Mouse (Mus musculus) MEL (cell line): ENCODE data around the gene Lama5. TPM values are rescaled to one million over a fixed set of nuclear protein-coding genes. Genes with fewer than 3 reads are reported as not detected.
A peak's percentile ranks its signal among the peaks of the same experiment; 100 is the strongest.

Source experiments
- DNase-seq: peaks from one replicate; pipeline ENCODE4 v3.0.0; 2011; ENCODE audit warnings: low read depth, low spot score
- H3K27ac ChIP-seq: 2 replicates; pipeline ENCODE4 v1.5.1; 2012; ENCODE audit warnings: low read depth, mild to moderate bottlenecking, control low read depth, low read length, moderate library complexity; ENCODE audit not compliant: control insufficient read depth
- H3K27me3 ChIP-seq, 2 experiments: fragments of 150-350 bp in 1 of 2; sonication (generic) in 1 of 2; 2 replicates each; pipeline ENCODE4 v1.6.1; 2012; ENCODE audit warnings: low read length in 2 of 2, mild to moderate bottlenecking in 2 of 2, improper control_type of control experiment in 1 of 2, moderate library complexity in 1 of 2; ENCODE audit not compliant: insufficient read depth in 2 of 2, control insufficient read depth in 1 of 2
- H3K36me3 ChIP-seq, 2 experiments: 2 replicates each; pipeline ENCODE4 v1.6.1; 2012 to 2014; ENCODE audit warnings: low read length in 2 of 2, improper control_type of control experiment in 1 of 2, inconsistent platforms in 1 of 2, mild to moderate bottlenecking in 1 of 2; ENCODE audit not compliant: insufficient read depth in 2 of 2, control insufficient read depth in 1 of 2
- H3K4me1 ChIP-seq, 2 experiments: fragments of 150-350 bp in 1 of 2; sonication (generic) in 1 of 2; 2 replicates each; pipeline ENCODE4 v1.6.1; 2012; ENCODE audit warnings: low read length in 2 of 2, improper control_type of control experiment in 1 of 2, mild to moderate bottlenecking in 1 of 2; ENCODE audit not compliant: insufficient read depth in 2 of 2, control insufficient read depth in 1 of 2
- H3K4me3 ChIP-seq, 2 experiments: fragments of 150-350 bp in 1 of 2; sonication (generic) in 1 of 2; 2 replicates each; pipeline ENCODE4 v1.5.1; 2012; ENCODE audit warnings: low read depth in 2 of 2, low read length in 2 of 2, mild to moderate bottlenecking in 2 of 2, moderate library complexity in 2 of 2, control low read depth in 1 of 2, improper control_type of control experiment in 1 of 2; ENCODE audit not compliant: control insufficient read depth in 1 of 2, insufficient read depth in 1 of 2
- H3K79me2 ChIP-seq: 2 replicates; pipeline ENCODE4 v1.6.1; 2012; ENCODE audit warnings: mild to moderate bottlenecking, low read length, moderate library complexity; ENCODE audit not compliant: control insufficient read depth, poor library complexity, insufficient read depth
- H3K9ac ChIP-seq: 2 replicates; pipeline ENCODE4 v1.6.1; 2012; ENCODE audit warnings: low read depth, mild to moderate bottlenecking, control low read depth, low read length, moderate library complexity; ENCODE audit not compliant: control insufficient read depth, poor library complexity, severe bottlenecking
- H3K9me3 ChIP-seq: fragments of 150-350 bp; sonication (generic); replicated peaks from 2 replicates; pipeline ENCODE4 v1.6.1; 2012; ENCODE audit warnings: mild to moderate bottlenecking, low read length, improper control_type of control experiment, moderate library complexity; ENCODE audit not compliant: insufficient read depth
- CHD1 ChIP-seq: IDR thresholded peaks from 2 replicates; pipeline ENCODE4 v1.6.1; 2012; ENCODE audit warnings: low read depth, mild to moderate bottlenecking, inconsistent platforms, low read length, improper control_type of control experiment
- EP300 ChIP-seq, 2 experiments: IDR thresholded peaks; 2 replicates each; pipeline ENCODE4 v1.6.1; 2011; ENCODE audit warnings: improper control_type of control experiment in 2 of 2, low read length in 2 of 2, low read depth in 1 of 2, mild to moderate bottlenecking in 1 of 2
- GATA1 ChIP-seq: IDR thresholded peaks from 2 replicates; pipeline ENCODE4 v1.6.1; 2011; ENCODE audit warnings: low read depth, low read length, improper control_type of control experiment
- HCFC1 ChIP-seq: IDR thresholded peaks from 2 replicates; pipeline ENCODE4 v1.6.1; 2012; ENCODE audit warnings: low read depth, mild to moderate bottlenecking, inconsistent platforms, low read length, improper control_type of control experiment, moderate library complexity
- NELFE ChIP-seq: IDR thresholded peaks from 2 replicates; pipeline ENCODE4 v1.6.1; 2011; ENCODE audit warnings: low read depth, low read length, improper control_type of control experiment
- NRF1 ChIP-seq: IDR thresholded peaks from 2 replicates; pipeline ENCODE4 v1.6.1; 2014; ENCODE audit warnings: low read depth, mild to moderate bottlenecking, inconsistent platforms, low read length, improper control_type of control experiment, moderate library complexity; ENCODE audit not compliant: poor library complexity, insufficient read depth, severe bottlenecking
- POLR2A ChIP-seq, 2 experiments: IDR thresholded peaks; 2 replicates each; pipeline ENCODE4 v1.6.1; 2011 to 2012; ENCODE audit warnings: low read length in 2 of 2, mild to moderate bottlenecking in 2 of 2, control low read depth in 1 of 2, improper control_type of control experiment in 1 of 2, low read depth in 1 of 2, moderate library complexity in 1 of 2; ENCODE audit not compliant: control insufficient read depth in 1 of 2, insufficient read depth in 1 of 2, poor library complexity in 1 of 2
- POLR2AphosphoS5 ChIP-seq: IDR thresholded peaks from 2 replicates; pipeline ENCODE4 v1.6.1; 2012; ENCODE audit warnings: low read depth, borderline replicate concordance, mild to moderate bottlenecking, inconsistent platforms, low read length, moderate library complexity, mixed read lengths
- TBP ChIP-seq: IDR thresholded peaks from 2 replicates; pipeline ENCODE4 v1.8.0; 2011; ENCODE audit warnings: low read depth, low read length, improper control_type of control experiment
- TCF12 ChIP-seq: IDR thresholded peaks from 2 replicates; pipeline ENCODE4 v1.6.1; 2014; ENCODE audit warnings: low read depth, mild to moderate bottlenecking, inconsistent platforms, low read length, improper control_type of control experiment, moderate library complexity
- UBTF ChIP-seq: IDR thresholded peaks from 2 replicates; pipeline ENCODE4 v1.6.1; 2012; ENCODE audit warnings: low read depth, mild to moderate bottlenecking, inconsistent platforms, low read length, improper control_type of control experiment, moderate library complexity, borderline replicate concordance; ENCODE audit not compliant: insufficient read depth
- USF1 ChIP-seq: IDR thresholded peaks from 2 replicates; pipeline ENCODE4 v1.6.1; 2014; ENCODE audit warnings: low read depth, mild to moderate bottlenecking, inconsistent platforms, low read length, improper control_type of control experiment, moderate library complexity
- USF2 ChIP-seq, 2 experiments: IDR thresholded peaks; 2 replicates each; pipeline ENCODE4 v1.6.1; 2011 to 2012; ENCODE audit warnings: improper control_type of control experiment in 2 of 2, low read length in 2 of 2, borderline replicate concordance in 1 of 2, inconsistent platforms in 1 of 2, low read depth in 1 of 2, mild to moderate bottlenecking in 1 of 2; ENCODE audit not compliant: insufficient read depth in 1 of 2
- ZMIZ1 ChIP-seq: IDR thresholded peaks from 2 replicates; pipeline ENCODE4 v1.6.1; 2012; ENCODE audit warnings: low read depth, mild to moderate bottlenecking, inconsistent platforms, low read length, improper control_type of control experiment, moderate library complexity
- ZNF384 ChIP-seq: IDR thresholded peaks from 2 replicates; pipeline ENCODE4 v1.6.1; 2012; ENCODE audit warnings: low read depth, mild to moderate bottlenecking, inconsistent platforms, low read length, improper control_type of control experiment
- polyA plus RNA-seq, 2 experiments: library from polyadenylated mRNA; stranded (reverse) in 1 of 2; unstranded in 1 of 2; fragments of >175 nt in 1 of 2; fragments of >200 nt in 1 of 2; gene quantifications; 2 replicates each; pipeline versions ENCODE4 v1.2.1 to v1.2.4; 2012; ENCODE audit warnings: low replicate concordance in 2 of 2, low read depth in 1 of 2; ENCODE audit not compliant: insufficient read length in 2 of 2, insufficient read depth in 1 of 2, missing spikeins in 1 of 2
- total RNA-seq: library from RNA; depleted of rRNA; stranded (reverse); fragments of 300-350 nt; gene quantifications from 2 replicates; pipeline ENCODE4 v1.2.3, GENCODE M21; 2012

The Lama5 gene
- total and polyA plus RNA-seq, 3 experiments: 6.1 to 14.6 TPM; not detected in 1

GRCm38 (mm10) chr2:180172152-180172551 is 53.5 kb downstream of the Lama5 start:
- DNase-seq: peak; percentile 35
- no peaks in the 10 kb centered on the region for H3K27me3 ChIP-seq
- H3K9ac ChIP-seq: peak overlapping the region; percentile 92
- H3K4me3 ChIP-seq: peak overlapping the region; percentile 78 to 84
- H3K79me2 ChIP-seq: peaks cover 30% of the 10 kb centered on the region
- H3K36me3 ChIP-seq: peaks cover 4 to 8% of the 10 kb centered on the region in 2 experiments
- TF ChIP-seq POLR2AphosphoS5 (no peak), USF2 (IDR thresholded peaks at IDR 0.05; ENCODE audit: borderline replicate concordance in 1 of 2, insufficient read depth in 1 of 2, low read depth in 1 of 2, low read length in 2 of 2) (no peak), TCF12 (no peak), ZNF384 (no peak), GATA1 (no peak), TBP (no peak), ZMIZ1 (no peak), CHD1 (no peak), EP300 (IDR thresholded peaks at IDR 0.05; ENCODE audit: low read depth in 1 of 2, low read length in 2 of 2) (no peak), UBTF (no peak), HCFC1 (no peak)
- TF ChIP-seq, all 39 proteins: peak for 0
- Histone ChIP-seq H3K9me3 (no peaks in the 10 kb centered on the region), H3K4me1 (peaks cover 0 to 21% of the 10 kb centered on the region in 2 experiments; a peak in 2 of 4 replicates), H3K27ac (peak overlapping the region; percentile 5; the same call in 1 of the 2 replicates)

- H3K4me3 ChIP-seq: peak overlapping the region; percentile 78 to 84
- peaks cover 4 to 8% of the 10 kb centered on the region in 2 experiments for H3K36me3 ChIP-seq
- peak overlapping the region; percentile 72 for H3K27ac ChIP-seq
- H3K4me1 ChIP-seq: peaks cover 0 to 21% of the 10 kb centered on the region in 2 experiments; a peak in 2 of 4 replicates
- peak overlapping the region; percentile 92 for H3K9ac ChIP-seq
- H3K79me2 ChIP-seq: peaks cover 30% of the 10 kb centered on the region
- H3K9me3 ChIP-seq: no peaks in the 10 kb centered on the region
- peak; percentile 70 to 71; a peak in 3 of 4 replicates for TF ChIP-seq POLR2A (IDR thresholded peaks at IDR 0.05; ENCODE audit: control insufficient read depth in 1 of 2, insufficient read depth in 1 of 2, low read depth in 1 of 2, low read length in 2 of 2, poor library complexity in 1 of 2)
- peak; percentile 61; the same call in 1 of the 2 replicates for TF ChIP-seq NRF1
- TF ChIP-seq ZNF384: no peak
- no peak for TF ChIP-seq USF1
- peak; percentile 83 for TF ChIP-seq NELFE
- TF ChIP-seq, all 39 proteins: peak for 3
- DNase-seq: peak; percentile 46
- H3K27me3 ChIP-seq: no peaks in the 10 kb centered on the region
These were observed 54.1 kb downstream of the Lama5 start for GRCm38 (mm10) chr2:180171522-180172070.
